Mouse (Mus musculus) kidney, embryonic 14.5 days (tissue): ENCODE results near the gene Vmn1r24. TPM values are rescaled to one million over a fixed set of nuclear protein-coding genes. Genes with fewer than 3 reads are reported as not detected.
"Not testable (repeated sequence)": the region's sequence is repeated elsewhere in the genome, so short reads cannot be mapped to it uniquely, and the experiment has no call there.

Source experiments
- ATAC-seq: fragments of 200-750 bp; cut with Nextera tagmentation; 2 replicates; pipeline ENCODE4 v1.8.0; 2017; ENCODE audit warnings: moderate number of reproducible peaks, mild to moderate bottlenecking, moderate TSS enrichment, moderate library complexity; ENCODE audit not compliant: low FRiP score, low TSS enrichment
- H3K27ac ChIP-seq: fragments of 300-500 bp; sonication (generic); 2 replicates; pipeline ENCODE4 v1.5.1; 2014; ENCODE audit warnings: low read depth, mild to moderate bottlenecking, low read length, moderate library complexity, mixed read lengths
- H3K27me3 ChIP-seq: fragments of 300-500 bp; sonication (generic); 2 replicates; pipeline ENCODE4 v1.6.1; 2014; ENCODE audit warnings: mild to moderate bottlenecking, low read length; ENCODE audit not compliant: control insufficient read depth, insufficient read depth
- H3K36me3 ChIP-seq: fragments of 300-500 bp; sonication (generic); 2 replicates; pipeline ENCODE4 v1.6.1; 2014; ENCODE audit warnings: low read length, mixed read lengths; ENCODE audit not compliant: control insufficient read depth, insufficient read depth
- H3K4me1 ChIP-seq: fragments of 300-500 bp; sonication (generic); 2 replicates; pipeline ENCODE4 v1.6.1; 2014; ENCODE audit warnings: low read length, mixed read lengths; ENCODE audit not compliant: control insufficient read depth, insufficient read depth
- H3K4me2 ChIP-seq: fragments of 300-500 bp; sonication (generic); replicated peaks from 2 replicates; pipeline ENCODE4 v1.6.1; 2014; ENCODE audit warnings: low read depth, mild to moderate bottlenecking, low read length
- H3K4me3 ChIP-seq: fragments of 300-500 bp; sonication (generic); 2 replicates; pipeline ENCODE4 v1.5.1; 2014; ENCODE audit warnings: mild to moderate bottlenecking, low read length
- H3K9ac ChIP-seq: fragments of 300-500 bp; sonication (generic); 2 replicates; pipeline ENCODE4 v1.6.1; 2014; ENCODE audit warnings: low read depth, mild to moderate bottlenecking, low read length, moderate library complexity
- H3K9me3 ChIP-seq: fragments of 300-500 bp; sonication (generic); 2 replicates; pipeline ENCODE4 v1.6.1; 2016; ENCODE audit warnings: low read length; ENCODE audit not compliant: control insufficient read depth
- WGBS: fragments of 180-500 bp; shearing (Covaris S2); extraction: QIAGEN DNeasy Blood & Tissue Kit; methylation state at CpG from one replicate; pipeline ENCODE4 v1.1.7; 2014; 5-methylcytosine and 5-hydroxymethylcytosine counted together
- polyA plus RNA-seq: library from polyadenylated mRNA; unstranded; fragments of >200 nt; fragmentation: Nextera tagmentation; extraction: Ambion mirVana; gene quantifications from 2 replicates; pipeline ENCODE4 v1.2.1, GENCODE M21; 2014

Gene Vmn1r24
- polyA plus RNA-seq, result not detected in 2 replicates

- H3K4me1 ChIP-seq, H3K4me3 ChIP-seq, ATAC-seq, H3K27ac ChIP-seq, H3K9ac ChIP-seq, H3K4me2 ChIP-seq, H3K27me3 ChIP-seq, H3K36me3 ChIP-seq, H3K9me3 ChIP-seq: not testable (repeated sequence)
- WGBS, result 77% methylated on average over 1 of the region's 1 CpGs
These were observed at the start of gene Vmn1r24 for GRCm38 (mm10) chr6:57961403-57961802. Vmn1r24 (minus strand) TSS chr6:57961503.

DNA sequence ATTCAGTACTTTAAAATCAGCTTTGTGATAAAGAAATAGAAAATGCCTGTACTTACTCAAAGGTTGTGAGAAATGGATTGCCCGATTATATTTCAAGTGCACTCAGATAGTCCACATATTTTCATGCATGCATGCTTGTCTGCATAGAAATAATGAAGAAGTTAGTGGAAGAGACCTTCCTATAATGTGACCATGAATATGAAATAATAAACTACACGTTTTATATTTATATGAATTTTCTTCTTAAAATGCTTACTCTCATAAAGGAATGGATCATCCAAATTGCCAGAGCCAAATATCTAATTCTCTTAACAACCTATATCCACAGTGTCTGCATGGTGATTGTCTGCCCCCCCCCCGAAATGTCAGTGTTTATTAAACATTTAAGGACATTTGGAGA lies 19.4 kb upstream of the Vmn1r24 start, which contains the start of gene Vmn1r25:
Gene Vmn1r25, minus strand, starts transcription at position 101 of the 400 bp plus-strand sequence.
- Histone ChIP-seq H3K27ac (no peak within 1 kb of the TSS), H3K9ac (no peak within 1 kb of the TSS), H3K4me1 (no peaks in the 10 kb centered on the region), H3K36me3 (no peaks in the 10 kb centered on the region), H3K4me2 (no peak within 1 kb of the TSS), H3K27me3 (no peaks in the 10 kb centered on the region), H3K4me3 (no peak within 1 kb of the TSS), H3K9me3 (no peaks in the 10 kb centered on the region)
- no peak for ATAC-seq
- WGBS, result 71% methylated on average over 3 of the region's 3 CpGs

DNA sequence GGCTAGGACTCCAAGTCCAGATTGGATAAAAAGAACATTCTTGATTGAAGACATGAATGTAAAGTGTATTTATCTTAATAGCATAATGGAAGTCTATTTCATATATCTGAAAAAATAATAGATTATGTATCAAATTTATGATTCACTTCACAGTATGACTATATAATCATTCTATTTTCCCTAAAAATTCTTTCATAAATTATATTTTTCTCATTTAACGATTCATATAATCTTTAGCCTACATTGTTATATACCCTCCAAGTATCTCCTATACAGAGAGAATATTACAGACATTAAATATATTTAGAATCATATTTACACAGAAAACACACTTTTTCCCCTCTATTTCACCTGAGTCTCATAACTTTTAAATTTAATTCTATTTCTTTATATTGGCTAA lies 34.6 kb downstream of the Vmn1r24 start, which contains the start of gene Vmn1r23:
Gene Vmn1r23, minus strand, starts transcription at position 101 of the 400 bp plus-strand sequence.
- WGBS, result 92% methylated on average over 1 of the region's 1 CpGs
- no peak within 1 kb of the TSS for H3K27ac ChIP-seq
- H3K4me3 ChIP-seq, result no peak within 1 kb of the TSS
- no peaks in the 10 kb centered on the region for H3K36me3 ChIP-seq
- no peak for ATAC-seq
- H3K9ac ChIP-seq, result no peak within 1 kb of the TSS
- H3K27me3 ChIP-seq, result no peaks in the 10 kb centered on the region
- H3K4me1 ChIP-seq, result no peaks in the 10 kb centered on the region
- no peak within 1 kb of the TSS for H3K4me2 ChIP-seq
- H3K9me3 ChIP-seq, result no peaks in the 10 kb centered on the region

DNA sequence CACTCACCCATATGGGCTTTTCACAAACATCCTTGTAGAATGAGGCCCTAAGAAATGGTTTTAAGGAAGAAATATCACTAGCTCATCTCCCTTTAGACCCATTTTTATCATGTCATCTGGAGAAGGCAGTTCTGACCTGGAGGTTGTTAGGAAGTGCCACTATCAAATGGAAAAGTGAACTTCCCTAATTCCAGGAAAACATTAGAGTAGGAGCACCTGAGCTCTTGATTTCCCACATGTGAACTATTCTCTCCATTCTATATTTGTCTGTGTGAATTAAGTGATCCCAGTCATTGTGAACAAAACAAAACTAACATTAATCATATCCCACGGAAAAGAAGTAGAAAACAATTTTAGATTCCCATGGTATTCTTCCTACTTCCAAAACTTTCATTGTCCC lies 53.4 kb downstream of the Vmn1r24 start, which contains the start of gene Vmn1r22:
Gene Vmn1r22, minus strand, starts transcription at position 101 of the 400 bp plus-strand sequence.
- Histone ChIP-seq H3K4me1 (no peaks in the 10 kb centered on the region), H3K4me3 (no peak within 1 kb of the TSS), H3K27ac (no peak within 1 kb of the TSS), H3K27me3 (no peaks in the 10 kb centered on the region), H3K36me3 (no peaks in the 10 kb centered on the region), H3K4me2 (no peak within 1 kb of the TSS), H3K9ac (no peak within 1 kb of the TSS), H3K9me3 (no peaks in the 10 kb centered on the region)
- ATAC-seq, result no peak
- 80% methylated on average over 1 of the region's 1 CpGs for WGBS

Other genes with a start within 250 kb of the Vmn1r24 start
- 17.2 and 23.5 TPM in 2 replicates for gene Vopp1, start 136.3 kb downstream of the Vmn1r24 start, polyA plus RNA-seq
- gene Vmn1r21, start 111.2 kb downstream of the Vmn1r24 start, polyA plus RNA-seq, result 0.24 TPM in 1 of 2 replicates, not detected in the other
- gene Vmn1r22, start 53.5 kb downstream of the Vmn1r24 start, polyA plus RNA-seq, result not detected in 2 replicates
- gene Vmn1r23, start 34.7 kb downstream of the Vmn1r24 start, polyA plus RNA-seq, result not detected in 2 replicates
- not detected in 2 replicates for gene Vmn1r25, start 19.3 kb upstream of the Vmn1r24 start, polyA plus RNA-seq
- gene Vmn1r26, start 53.7 kb upstream of the Vmn1r24 start, polyA plus RNA-seq, result not detected in 2 replicates